Mouse (Mus musculus) G1E (cell line): ENCODE results near the gene Fmnl1.

Experiments
- CTCF ChIP-seq: IDR thresholded peaks from 2 replicates; pipeline ENCODE4 v1.5.1; 2012; ENCODE audit warnings: low read depth, low read length, inconsistent platforms, mixed read lengths
- GATA1 ChIP-seq: IDR thresholded peaks from 2 replicates; pipeline ENCODE4 v1.6.1; 2012; ENCODE audit warnings: borderline replicate concordance, low read length, inconsistent platforms, mixed read lengths

- TF ChIP-seq CTCF: no peak
- no peak for TF ChIP-seq GATA1
These were observed 2.3 kb downstream of the Fmnl1 start for GRCm38 (mm10) chr11:103173041-103173770.
